Mouse (Mus musculus): ENCODE results near the gene Osbpl9. TPM values are rescaled to one million over a fixed set of nuclear protein-coding genes. Genes with fewer than 3 reads are reported as not detected.

The Osbpl9 gene
- polyA plus RNA-seq, 1 experiment from 2014 or later: 60.0 TPM

- H3K27me3 ChIP-seq (ENCODE audit: insufficient read depth, low read length): no peaks in the 10 kb centered on the region
- H3K4me1 ChIP-seq (ENCODE audit: insufficient read depth): no peaks in the 10 kb centered on the region
- WGBS: 11% methylated on average over 1 of the region's 1 CpGs
- DNase-seq (peak; percentile 71), ATAC-seq (ENCODE audit: insufficient read depth) (peak; percentile 86)
- H3K9ac ChIP-seq: no peak overlapping the region
- H3K9me3 ChIP-seq (ENCODE audit: low read depth, low read length): no peaks in the 10 kb centered on the region
- H3K4me3 ChIP-seq (ENCODE audit: low read depth, low read length): no peak overlapping the region
- H3K27ac ChIP-seq (ENCODE audit: low read depth): peak overlapping the region; percentile 71
- peaks cover 78% of the 10 kb centered on the region for H3K36me3 ChIP-seq (ENCODE audit: insufficient read depth)
- TF ChIP-seq CTCF (IDR thresholded peaks at IDR 0.05; ENCODE audit: low read depth): no peak
- 0 out of 2 replicates have a peak overlapping the region, but pooled peaks have one; percentile 8 for H3K4me2 ChIP-seq
These were observed 149.8 kb downstream of the Osbpl9 start for GRCm38 (mm10) chr4:109052282-109052681.

GRCm38 (mm10) chr4:109048258-109048657 is 153.8 kb downstream of the Osbpl9 start:
- Histone ChIP-seq H3K4me1 (ENCODE audit: insufficient read depth) (no peaks in the 10 kb centered on the region), H3K9me3 (ENCODE audit: low read depth, low read length) (no peaks in the 10 kb centered on the region), H3K4me2 (no peak overlapping the region), H3K27ac (ENCODE audit: low read depth) (no peak overlapping the region), H3K36me3 (ENCODE audit: insufficient read depth) (peaks cover 78% of the 10 kb centered on the region), H3K4me3 (ENCODE audit: low read depth, low read length) (no peak overlapping the region), H3K9ac (no peak overlapping the region), H3K27me3 (ENCODE audit: insufficient read depth, low read length) (no peaks in the 10 kb centered on the region)
- TF ChIP-seq CTCF (IDR thresholded peaks at IDR 0.05; ENCODE audit: low read depth): no peak
- ATAC-seq (ENCODE audit: insufficient read depth): no peak
- WGBS: 51% methylated on average over 4 of the region's 4 CpGs
- DNase-seq: no peak

GRCm38 (mm10) chr4:109043756-109044155 is 158.3 kb downstream of the Osbpl9 start:
- ATAC-seq (ENCODE audit: insufficient read depth) (no peak), DNase-seq (no peak)
- H3K4me2 ChIP-seq: no peak overlapping the region
- no peaks in the 10 kb centered on the region for H3K4me1 ChIP-seq (ENCODE audit: insufficient read depth)
- no peak overlapping the region for H3K4me3 ChIP-seq (ENCODE audit: low read depth, low read length)
- 74% methylated on average over 5 of the region's 5 CpGs for WGBS
- no peak overlapping the region for H3K27ac ChIP-seq (ENCODE audit: low read depth)
- no peaks in the 10 kb centered on the region for H3K27me3 ChIP-seq (ENCODE audit: insufficient read depth, low read length)
- no peaks in the 10 kb centered on the region for H3K9me3 ChIP-seq (ENCODE audit: low read depth, low read length)
- no peak for TF ChIP-seq CTCF (IDR thresholded peaks at IDR 0.05; ENCODE audit: low read depth)
- H3K36me3 ChIP-seq (ENCODE audit: insufficient read depth): peaks cover 91% of the 10 kb centered on the region
- H3K9ac ChIP-seq: no peak overlapping the region

- H3K4me3 ChIP-seq (ENCODE audit: low read depth, low read length): no peak overlapping the region
- DNase-seq: no peak
- no peak overlapping the region for H3K9ac ChIP-seq
- TF ChIP-seq CTCF (IDR thresholded peaks at IDR 0.05; ENCODE audit: low read depth): no peak
- H3K4me1 ChIP-seq (ENCODE audit: insufficient read depth): no peaks in the 10 kb centered on the region
- 65% methylated on average over 5 of the region's 5 CpGs for WGBS
- peaks cover 93% of the 10 kb centered on the region for H3K36me3 ChIP-seq (ENCODE audit: insufficient read depth)
- no peak for ATAC-seq (ENCODE audit: insufficient read depth)
- H3K4me2 ChIP-seq: no peak overlapping the region
- H3K27ac ChIP-seq (ENCODE audit: low read depth): no peak overlapping the region
- H3K27me3 ChIP-seq (ENCODE audit: insufficient read depth, low read length): no peaks in the 10 kb centered on the region
- no peaks in the 10 kb centered on the region for H3K9me3 ChIP-seq (ENCODE audit: low read depth, low read length)
These were observed 158.8 kb downstream of the Osbpl9 start for GRCm38 (mm10) chr4:109043294-109043693.

- Histone ChIP-seq H3K9me3 (ENCODE audit: low read depth, low read length) (no peaks in the 10 kb centered on the region), H3K4me2 (no peak overlapping the region), H3K4me3 (ENCODE audit: low read depth, low read length) (no peak overlapping the region), H3K27ac (ENCODE audit: low read depth) (no peak overlapping the region), H3K27me3 (ENCODE audit: insufficient read depth, low read length) (no peaks in the 10 kb centered on the region), H3K4me1 (ENCODE audit: insufficient read depth) (no peaks in the 10 kb centered on the region), H3K9ac (no peak overlapping the region), H3K36me3 (ENCODE audit: insufficient read depth) (peaks cover 88% of the 10 kb centered on the region)
- DNase-seq (no peak), ATAC-seq (ENCODE audit: insufficient read depth) (no peak)
- no peak for TF ChIP-seq CTCF (IDR thresholded peaks at IDR 0.05; ENCODE audit: low read depth)
- WGBS: 73% methylated on average over 4 of the region's 4 CpGs
These were observed 159.3 kb downstream of the Osbpl9 start for GRCm38 (mm10) chr4:109042739-109043138.

GRCm38 (mm10) chr4:109036327-109036726 is 165.7 kb downstream of the Osbpl9 start:
- Histone ChIP-seq H3K4me2 (no peak overlapping the region), H3K4me3 (ENCODE audit: low read depth, low read length) (no peak overlapping the region), H3K4me1 (ENCODE audit: insufficient read depth) (no peaks in the 10 kb centered on the region), H3K36me3 (ENCODE audit: insufficient read depth) (peaks cover 61% of the 10 kb centered on the region), H3K27ac (ENCODE audit: low read depth) (no peak overlapping the region), H3K27me3 (ENCODE audit: insufficient read depth, low read length) (no peaks in the 10 kb centered on the region), H3K9me3 (ENCODE audit: low read depth, low read length) (no peaks in the 10 kb centered on the region), H3K9ac (no peak overlapping the region)
- no peak for ATAC-seq (ENCODE audit: insufficient read depth)
- peak; percentile 74 for DNase-seq
- TF ChIP-seq CTCF (IDR thresholded peaks at IDR 0.05; ENCODE audit: low read depth): peak; percentile 74

GRCm38 (mm10) chr4:109030266-109030665 is 171.8 kb downstream of the Osbpl9 start:
- Histone ChIP-seq H3K27ac (ENCODE audit: low read depth) (no peak overlapping the region), H3K4me3 (ENCODE audit: low read depth, low read length) (no peak overlapping the region), H3K9ac (no peak overlapping the region), H3K36me3 (ENCODE audit: insufficient read depth) (peaks cover 65% of the 10 kb centered on the region), H3K27me3 (ENCODE audit: insufficient read depth, low read length) (no peaks in the 10 kb centered on the region), H3K9me3 (ENCODE audit: low read depth, low read length) (no peaks in the 10 kb centered on the region), H3K4me2 (no peak overlapping the region), H3K4me1 (ENCODE audit: insufficient read depth) (no peaks in the 10 kb centered on the region)
- no peak for DNase-seq
- no peak for TF ChIP-seq CTCF (IDR thresholded peaks at IDR 0.05; ENCODE audit: low read depth)
- WGBS: 90% methylated on average over 2 of the region's 2 CpGs
- ATAC-seq (ENCODE audit: insufficient read depth): no peak

GRCm38 (mm10) chr4:109029857-109030256 is 172.2 kb downstream of the Osbpl9 start:
- no peak for ATAC-seq (ENCODE audit: insufficient read depth)
- Histone ChIP-seq H3K9ac (no peak overlapping the region), H3K27ac (ENCODE audit: low read depth) (no peak overlapping the region), H3K9me3 (ENCODE audit: low read depth, low read length) (no peaks in the 10 kb centered on the region), H3K4me2 (no peak overlapping the region), H3K36me3 (ENCODE audit: insufficient read depth) (peaks cover 69% of the 10 kb centered on the region), H3K4me3 (ENCODE audit: low read depth, low read length) (no peak overlapping the region), H3K27me3 (ENCODE audit: insufficient read depth, low read length) (no peaks in the 10 kb centered on the region), H3K4me1 (ENCODE audit: insufficient read depth) (no peaks in the 10 kb centered on the region)
- WGBS: 88% methylated on average over 2 of the region's 2 CpGs
- DNase-seq: no peak
- no peak for TF ChIP-seq CTCF (IDR thresholded peaks at IDR 0.05; ENCODE audit: low read depth)
